Mouse (Mus musculus) embryonic facial prominence, embryonic 14.5 days (tissue): ENCODE results near the gene Rfx1. TPM values are rescaled to one million over a fixed set of nuclear protein-coding genes. Genes with fewer than 3 reads are reported as not detected.

ENCODE experiments used
- ATAC-seq: fragments of 200-750 bp; cut with Nextera tagmentation; 2 replicates; pipeline ENCODE4 v1.8.0; 2017; ENCODE audit warnings: low read depth, moderate number of reproducible peaks, moderate TSS enrichment
- DNase-seq: peaks from one replicate; pipeline ENCODE4 v3.0.0-alpha.2; 2015; ENCODE audit warnings: low spot score
- H3K27ac ChIP-seq: fragments of 300-500 bp; sonication (generic); replicated peaks from 2 replicates; pipeline ENCODE4 v1.5.1; 2014; ENCODE audit warnings: low read depth, mild to moderate bottlenecking, low read length, moderate library complexity
- H3K27me3 ChIP-seq: fragments of 300-500 bp; sonication (generic); replicated peaks from 2 replicates; pipeline ENCODE4 v1.6.1; 2014; ENCODE audit warnings: low read length; ENCODE audit not compliant: control insufficient read depth, insufficient read depth
- H3K36me3 ChIP-seq: fragments of 300-500 bp; sonication (generic); 2 replicates; pipeline ENCODE4 v1.6.1; 2014; ENCODE audit warnings: low read length, mixed read lengths; ENCODE audit not compliant: control insufficient read depth, insufficient read depth
- H3K4me1 ChIP-seq: fragments of 300-500 bp; sonication (generic); 2 replicates; pipeline ENCODE4 v1.6.1; 2014; ENCODE audit warnings: antibody characterized with exemption, low read length; ENCODE audit not compliant: control insufficient read depth, insufficient read depth
- H3K4me2 ChIP-seq: fragments of 300-500 bp; sonication (generic); 2 replicates; pipeline ENCODE4 v1.6.1; 2014; ENCODE audit warnings: low read depth, mild to moderate bottlenecking, low read length, moderate library complexity, mixed read lengths
- H3K4me3 ChIP-seq: fragments of 300-500 bp; sonication (generic); 2 replicates; pipeline ENCODE4 v1.5.1; 2014; ENCODE audit warnings: low read depth, mild to moderate bottlenecking, low read length
- H3K9ac ChIP-seq: fragments of 300-500 bp; sonication (generic); 2 replicates; pipeline ENCODE4 v1.6.1; 2014; ENCODE audit warnings: low read depth, mild to moderate bottlenecking, low read length, moderate library complexity, mixed read lengths
- H3K9me3 ChIP-seq: fragments of 300-500 bp; sonication (generic); 2 replicates; pipeline ENCODE4 v1.6.1; 2016; ENCODE audit warnings: low read length; ENCODE audit not compliant: control insufficient read depth
- WGBS: fragments of 180-500 bp; shearing (Covaris S2); extraction: QIAGEN DNeasy Blood & Tissue Kit; methylation state at CpG from one replicate; pipeline ENCODE4 v1.1.7; 2014; 5-methylcytosine and 5-hydroxymethylcytosine counted together
- polyA plus RNA-seq: library from polyadenylated mRNA; unstranded; fragments of >200 nt; fragmentation: Nextera tagmentation; extraction: Ambion mirVana; gene quantifications from 2 replicates; pipeline ENCODE4 v1.2.1, GENCODE M21; 2014

Gene Rfx1
- polyA plus RNA-seq, 1 experiment from 2014 or later, result 9.1 TPM

GRCm38 (mm10) chr8:84044900-84045299 is 21.7 kb upstream of the Rfx1 start, which contains the start of gene Rln3:
TSS of gene Rln3 (minus strand) at chr8:84045000.
- Histone ChIP-seq H3K27ac (no peak within 1 kb of the TSS), H3K4me1 (peaks cover 5% of the 10 kb centered on the region; the same call in 1 of the 2 replicates), H3K4me2 (no peak within 1 kb of the TSS), H3K4me3 (no peak within 1 kb of the TSS), H3K9ac (no peak within 1 kb of the TSS), H3K9me3 (no peaks in the 10 kb centered on the region), H3K27me3 (peaks cover 57% of the 10 kb centered on the region), H3K36me3 (no peaks in the 10 kb centered on the region)
- ATAC-seq (no peak), DNase-seq (no peak)
- 14% methylated on average over 9 of the region's 9 CpGs for WGBS

GRCm38 (mm10) chr8:84046505-84046904 is 20.1 kb upstream of the Rfx1 start:
- H3K9ac ChIP-seq, result no peak overlapping the region
- no peak overlapping the region for H3K27ac ChIP-seq
- 77% methylated on average over 3 of the region's 3 CpGs for WGBS
- no peaks in the 10 kb centered on the region for H3K9me3 ChIP-seq
- H3K36me3 ChIP-seq, result no peaks in the 10 kb centered on the region
- ATAC-seq (no peak), DNase-seq (no peak)
- peaks cover 45% of the 10 kb centered on the region for H3K27me3 ChIP-seq
- peaks cover 5% of the 10 kb centered on the region; the same call in 1 of the 2 replicates for H3K4me1 ChIP-seq
- H3K4me3 ChIP-seq, result no peak overlapping the region
- no peak overlapping the region for H3K4me2 ChIP-seq

DNA sequence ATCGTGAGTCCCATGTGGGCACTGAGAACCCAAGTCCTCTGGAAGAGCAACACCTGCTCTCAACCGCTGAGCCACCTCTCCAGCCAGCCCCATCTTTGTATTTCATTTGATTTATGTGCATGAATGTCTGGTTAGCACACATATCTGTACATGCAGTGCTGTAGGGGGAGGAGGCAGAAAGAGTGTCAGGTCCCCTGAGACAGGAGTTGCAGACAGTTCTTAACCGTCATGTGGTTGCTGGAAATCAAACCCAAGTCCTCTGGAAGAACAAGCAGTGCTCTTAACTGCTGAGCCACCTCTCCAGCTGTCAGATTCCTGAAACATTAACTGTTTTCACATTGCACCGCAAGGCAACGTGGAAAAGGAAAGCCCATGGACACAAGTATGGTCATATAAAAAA is 18.5 kb upstream of the Rfx1 start:
- ATAC-seq (no peak), DNase-seq (no peak)
- Histone ChIP-seq H3K36me3 (no peaks in the 10 kb centered on the region), H3K4me1 (no peaks in the 10 kb centered on the region), H3K9ac (no peak overlapping the region), H3K27ac (no peak overlapping the region), H3K9me3 (no peaks in the 10 kb centered on the region), H3K4me3 (no peak overlapping the region), H3K4me2 (no peak overlapping the region), H3K27me3 (peaks cover 28% of the 10 kb centered on the region)
- 58% methylated on average over 5 of the region's 5 CpGs for WGBS

DNA sequence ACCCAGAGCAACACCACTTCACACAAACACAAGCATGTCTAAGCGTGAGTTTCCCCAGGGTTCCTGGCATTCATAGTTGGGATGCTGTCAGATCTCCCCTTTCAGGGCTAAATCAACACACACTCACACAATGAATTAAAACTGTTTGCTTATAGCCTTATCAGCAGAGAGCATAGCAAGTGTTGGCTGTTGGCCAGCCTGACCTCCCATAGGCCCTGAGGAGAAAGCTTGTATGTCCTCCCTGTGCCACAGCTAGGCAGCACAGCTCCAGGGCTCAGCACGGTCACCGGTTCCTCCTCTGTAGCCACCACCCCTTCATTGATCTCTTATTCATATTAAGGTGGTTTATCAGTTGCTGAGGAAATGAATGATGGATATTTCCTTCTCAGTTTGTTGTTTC is 13.9 kb upstream of the Rfx1 start:
- ATAC-seq, result peak; percentile 37; the same call in 1 of the 2 replicates
- H3K9me3 ChIP-seq, result no peaks in the 10 kb centered on the region
- DNase-seq, result peak; percentile 33
- WGBS, result 78% methylated on average over 3 of the region's 3 CpGs
- no peak overlapping the region for H3K27ac ChIP-seq
- H3K4me2 ChIP-seq, result no peak overlapping the region
- no peaks in the 10 kb centered on the region for H3K36me3 ChIP-seq
- no peaks in the 10 kb centered on the region for H3K4me1 ChIP-seq
- no peak overlapping the region for H3K4me3 ChIP-seq
- no peak overlapping the region for H3K9ac ChIP-seq
- H3K27me3 ChIP-seq, result no peaks in the 10 kb centered on the region

GRCm38 (mm10) chr8:84053229-84053628 is 13.4 kb upstream of the Rfx1 start:
- H3K9me3 ChIP-seq, result no peaks in the 10 kb centered on the region
- H3K27me3 ChIP-seq, result no peaks in the 10 kb centered on the region
- 95% methylated on average over 5 of the region's 5 CpGs for WGBS
- H3K36me3 ChIP-seq, result no peaks in the 10 kb centered on the region
- H3K4me1 ChIP-seq, result no peaks in the 10 kb centered on the region
- no peak overlapping the region for H3K9ac ChIP-seq
- H3K4me3 ChIP-seq, result no peak overlapping the region
- no peak overlapping the region for H3K4me2 ChIP-seq
- DNase-seq (no peak), ATAC-seq (no peak)
- H3K27ac ChIP-seq, result no peak overlapping the region

DNA sequence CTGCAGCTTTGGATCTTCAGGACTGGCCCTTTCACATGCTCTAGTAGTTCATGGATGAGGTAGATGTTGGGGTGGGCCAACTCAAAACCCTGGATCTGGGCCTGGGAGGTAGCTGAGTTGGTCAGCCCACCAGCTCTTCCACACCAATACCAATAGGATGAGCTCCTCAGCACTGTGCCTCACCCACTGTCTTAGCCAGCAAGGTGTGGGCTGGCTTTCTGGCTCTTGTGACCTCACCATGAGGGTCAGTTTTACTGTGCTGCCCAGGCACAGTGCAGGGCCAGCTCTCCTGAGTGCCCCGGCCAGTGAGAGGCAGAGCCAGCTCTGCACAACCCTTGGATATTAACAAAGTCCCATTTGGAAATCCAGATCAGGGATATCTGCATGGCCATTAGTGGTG is 8.8 kb upstream of the Rfx1 start:
- Histone ChIP-seq H3K4me1 (no peaks in the 10 kb centered on the region), H3K4me3 (no peak overlapping the region), H3K4me2 (no peak overlapping the region), H3K27ac (no peak overlapping the region), H3K9ac (no peak overlapping the region), H3K9me3 (no peaks in the 10 kb centered on the region), H3K36me3 (no peaks in the 10 kb centered on the region), H3K27me3 (no peaks in the 10 kb centered on the region)
- no peak for ATAC-seq
- WGBS, result 100% methylated on average over 1 of the region's 1 CpGs
- DNase-seq, result no peak

- no peaks in the 10 kb centered on the region for H3K9me3 ChIP-seq
- no peak overlapping the region for H3K4me3 ChIP-seq
- WGBS, result 87% methylated on average over 2 of the region's 2 CpGs
- H3K4me2 ChIP-seq, result no peak overlapping the region
- H3K36me3 ChIP-seq, result no peaks in the 10 kb centered on the region
- no peaks in the 10 kb centered on the region for H3K27me3 ChIP-seq
- H3K4me1 ChIP-seq, result no peaks in the 10 kb centered on the region
- no peak for DNase-seq
- no peak for ATAC-seq
- H3K27ac ChIP-seq, result no peak overlapping the region
- H3K9ac ChIP-seq, result no peak overlapping the region
Observed at GRCm38 (mm10) chr8:84059226-84059625, 7.4 kb upstream of the Rfx1 start.

GRCm38 (mm10) chr8:84060245-84060644 is 6.4 kb upstream of the Rfx1 start:
- 72% methylated on average over 2 of the region's 2 CpGs for WGBS
- no peaks in the 10 kb centered on the region for H3K27me3 ChIP-seq
- no peak for ATAC-seq
- no peak overlapping the region for H3K27ac ChIP-seq
- no peak for DNase-seq
- H3K4me2 ChIP-seq, result no peak overlapping the region
- H3K9ac ChIP-seq, result no peak overlapping the region
- H3K9me3 ChIP-seq, result no peaks in the 10 kb centered on the region
- H3K4me3 ChIP-seq, result no peak overlapping the region
- no peaks in the 10 kb centered on the region for H3K36me3 ChIP-seq
- H3K4me1 ChIP-seq, result no peaks in the 10 kb centered on the region

GRCm38 (mm10) chr8:84063861-84064610 is 2.6 kb upstream of the Rfx1 start:
- DNase-seq, result no peak
- Histone ChIP-seq H3K27me3 (no peaks in the 10 kb centered on the region), H3K27ac (no peak overlapping the region), H3K9me3 (no peaks in the 10 kb centered on the region), H3K4me3 (no peak overlapping the region), H3K4me2 (no peak overlapping the region), H3K9ac (no peak overlapping the region), H3K4me1 (peaks cover 7% of the 10 kb centered on the region), H3K36me3 (no peaks in the 10 kb centered on the region)
- 60% methylated on average over 8 of the region's 8 CpGs for WGBS
- no peak for ATAC-seq
